Mouse (Mus musculus): Measurements from ENCODE around the gene Ttc39b.

Gene Ttc39b

DNA sequence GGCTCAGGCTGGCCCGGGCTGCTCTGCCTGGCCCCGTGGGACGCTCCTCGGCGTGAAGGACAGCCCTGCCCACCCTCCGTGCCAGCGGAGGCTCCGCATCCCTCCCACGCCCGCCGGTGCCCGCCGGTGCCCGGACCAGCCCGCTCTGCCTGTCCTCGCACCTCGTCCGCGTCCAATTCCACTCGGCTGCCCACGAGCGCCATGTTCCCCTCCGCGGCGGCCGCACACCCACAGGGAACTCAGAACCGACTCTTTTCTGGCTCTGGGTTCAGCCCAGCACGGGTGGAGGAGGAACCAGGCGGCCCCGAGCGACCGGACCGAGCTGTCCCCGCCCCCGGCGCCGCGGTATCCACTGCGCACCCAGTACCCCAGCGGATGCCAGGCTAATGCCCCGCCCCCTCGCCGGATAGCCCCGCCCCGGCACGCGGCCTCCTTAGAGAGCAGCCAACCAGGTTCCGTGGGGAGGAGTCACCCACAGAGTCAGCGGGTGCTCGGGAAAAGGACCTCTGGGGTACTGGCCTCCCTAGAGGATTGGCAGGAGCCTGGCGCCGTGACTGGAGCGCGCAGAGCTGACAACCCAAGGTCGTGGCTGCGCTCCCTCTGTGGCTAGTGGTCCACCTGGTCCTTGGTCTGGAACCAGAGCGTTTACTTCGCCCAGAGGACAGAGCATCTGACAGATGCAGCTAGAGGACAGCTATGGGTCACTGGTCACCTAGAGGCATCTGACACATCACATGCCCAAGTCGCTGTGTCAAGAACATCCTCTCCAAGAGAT lies at the start of gene Ttc39b:
Ttc39b (minus strand) TSS at position 346 of the 775 bp plus-strand sequence.
- DNase-seq: peak; percentile 93

GRCm38 (mm10) chr4:83373381-83373780 lies 49.3 kb upstream of the Ttc39b start:
- no peak for DNase-seq

GRCm38 (mm10) chr4:83357738-83358137 lies 33.7 kb upstream of the Ttc39b start:
- no peak for DNase-seq

DNA sequence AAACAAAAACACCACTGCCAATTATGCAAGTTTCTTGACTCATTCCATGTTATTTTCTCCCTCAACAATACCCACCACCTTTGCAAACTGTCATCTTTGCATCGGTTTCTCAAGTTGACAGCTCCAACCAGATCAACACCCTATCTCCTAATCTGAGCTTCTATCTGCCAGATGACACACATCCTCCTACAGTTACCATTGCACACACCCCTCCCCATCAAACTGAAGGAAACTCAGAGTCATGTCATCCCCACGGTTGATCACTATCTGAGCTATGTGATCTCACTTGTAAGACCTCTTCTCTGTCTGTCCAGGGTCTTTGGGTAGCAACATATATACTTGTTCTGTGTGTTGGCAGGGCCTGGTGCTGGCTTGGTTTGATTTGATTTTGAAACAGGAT lies 30.7 kb upstream of the Ttc39b start:
- no peak for DNase-seq

GRCm38 (mm10) chr4:83353949-83354348 lies 29.9 kb upstream of the Ttc39b start:
- DNase-seq: no peak

- DNase-seq: no peak
Measured at GRCm38 (mm10) chr4:83353276-83353675, 29.2 kb upstream of the Ttc39b start.

- peak; percentile 46 for DNase-seq
Measured at GRCm38 (mm10) chr4:83350719-83351118, 26.7 kb upstream of the Ttc39b start.

DNA sequence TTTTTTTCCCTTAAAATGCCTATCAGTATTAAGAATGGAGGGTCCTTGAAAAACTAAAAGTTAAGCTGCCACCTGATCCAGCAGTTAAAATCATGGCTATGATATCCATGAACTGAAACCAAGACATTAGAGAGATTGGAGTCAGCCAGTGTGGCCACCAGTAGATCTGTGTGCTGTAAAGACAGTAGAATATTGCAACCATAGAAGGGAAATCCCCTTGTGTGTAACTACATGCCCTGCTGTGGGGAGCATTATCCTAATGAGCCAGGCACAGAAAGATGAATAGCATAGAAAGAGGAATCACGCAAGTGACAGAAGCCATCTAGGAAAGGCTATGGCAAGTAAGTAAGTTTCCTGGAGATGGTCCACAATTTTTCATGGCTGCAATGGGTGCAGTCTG lies 24.9 kb upstream of the Ttc39b start:
- DNase-seq: no peak

DNA sequence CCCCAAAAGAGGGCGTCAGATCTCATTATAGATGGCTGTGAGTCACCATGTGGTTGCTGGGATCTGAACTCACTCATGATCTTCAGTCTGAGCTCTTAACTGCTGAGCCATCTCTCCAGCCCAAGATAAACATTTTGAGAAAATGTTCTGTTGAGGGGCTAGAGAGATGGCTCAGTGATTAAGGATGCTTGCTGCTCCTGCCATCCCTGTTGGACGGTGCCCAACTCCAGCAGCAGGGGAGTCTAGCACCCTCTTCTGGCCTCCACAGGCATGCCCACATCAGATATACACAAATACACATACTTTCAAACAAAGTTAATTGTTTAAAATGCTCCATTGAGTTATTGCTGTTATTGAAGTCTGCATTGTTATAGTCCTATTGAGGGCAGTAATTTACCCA lies 19.8 kb upstream of the Ttc39b start:
- DNase-seq: no peak

GRCm38 (mm10) chr4:83343146-83343823 lies 19.2 kb upstream of the Ttc39b start:
- no peak for DNase-seq

DNA sequence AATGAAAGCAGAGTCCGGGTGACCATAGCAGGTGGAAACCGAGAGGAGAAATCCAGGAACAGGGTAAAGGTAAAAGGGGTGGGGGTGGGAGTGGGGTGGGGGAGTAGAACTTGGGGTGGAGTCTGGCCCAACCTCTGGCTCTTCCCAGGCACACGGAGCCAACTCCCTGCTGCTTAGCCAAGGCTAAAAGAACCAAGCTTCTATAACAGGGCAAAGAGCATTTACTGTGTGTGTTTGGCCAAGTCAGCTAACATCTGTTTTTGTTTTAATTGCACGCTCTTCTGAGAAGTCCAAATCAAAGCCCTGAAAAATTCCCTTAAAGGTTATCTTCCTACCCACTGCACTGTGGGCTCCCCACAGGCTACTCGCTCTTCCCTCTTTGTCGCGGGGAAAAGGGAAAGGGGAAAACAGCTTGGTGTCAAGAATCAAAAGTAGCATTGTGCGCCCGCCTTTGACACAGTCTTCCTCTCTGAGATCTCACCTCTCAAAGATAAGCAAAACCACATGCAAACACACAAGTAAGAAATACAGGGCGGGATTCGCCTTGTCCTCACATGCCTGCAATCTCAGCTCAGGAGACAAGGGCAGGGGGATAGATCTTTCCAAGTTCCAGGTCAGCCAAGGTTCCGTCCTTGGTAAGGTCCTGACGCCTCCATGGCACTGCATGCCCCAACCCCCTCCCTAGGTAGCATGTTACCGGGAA lies 18.4 kb upstream of the Ttc39b start:
- DNase-seq: no peak

DNA sequence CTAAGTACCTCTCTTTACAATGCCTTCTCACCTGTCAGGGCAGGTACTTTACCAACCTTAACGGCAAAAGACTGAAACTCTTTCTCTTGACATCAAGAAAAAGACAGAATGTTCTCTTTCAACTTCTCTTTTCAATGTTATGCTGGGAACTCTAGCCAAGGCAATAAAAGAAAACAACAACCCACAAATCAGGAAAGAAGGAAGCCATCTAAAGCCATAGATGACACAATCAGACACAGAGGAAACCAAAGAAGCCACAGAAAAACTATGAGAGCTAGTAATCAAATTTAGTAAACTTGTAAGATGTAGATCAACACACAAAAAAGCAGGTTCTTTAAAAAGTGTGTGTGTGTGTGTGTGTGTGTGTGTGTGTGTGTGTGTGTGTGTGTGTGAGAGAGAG lies 15.3 kb upstream of the Ttc39b start:
- DNase-seq: no peak

DNA sequence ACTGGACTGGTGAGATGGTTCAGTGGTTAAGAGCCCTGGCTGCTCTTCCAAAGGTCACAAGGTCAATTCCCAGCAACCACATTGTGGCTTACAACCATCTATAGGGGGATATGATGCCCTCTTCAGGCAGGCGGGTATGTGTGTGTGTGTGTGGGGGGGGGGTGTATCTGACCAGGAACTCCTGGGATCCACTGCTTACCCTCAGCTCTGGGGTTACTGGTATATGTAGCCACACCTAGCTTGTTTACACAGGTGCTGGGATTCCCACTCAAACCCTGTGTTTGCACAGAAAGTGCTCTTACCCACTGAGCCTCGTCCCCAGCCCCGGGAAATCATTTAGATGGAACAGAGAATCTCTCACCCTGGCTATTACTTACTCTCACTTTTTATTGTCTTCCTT lies 13.7 kb upstream of the Ttc39b start:
- no peak for DNase-seq

DNA sequence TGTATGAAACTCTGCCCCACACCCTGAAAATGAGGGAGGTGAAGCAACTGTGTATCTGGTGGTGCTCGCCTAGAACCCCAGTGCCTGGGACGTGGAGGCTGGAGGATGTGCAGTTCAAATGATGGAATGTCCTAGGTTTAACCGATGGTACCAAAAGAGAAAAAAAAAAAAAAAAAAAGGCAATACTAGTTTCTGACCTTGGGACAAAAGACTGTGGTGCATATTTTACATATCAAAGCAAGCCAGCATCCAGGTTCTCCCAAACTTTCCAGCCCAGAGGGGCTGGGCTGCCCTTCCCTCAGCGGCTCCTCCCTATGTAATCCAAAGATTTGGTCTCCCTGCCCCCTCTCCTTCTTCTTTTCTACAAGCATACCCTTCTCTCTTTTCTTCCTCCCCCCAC lies 6.3 kb upstream of the Ttc39b start:
- DNase-seq: no peak

DNA sequence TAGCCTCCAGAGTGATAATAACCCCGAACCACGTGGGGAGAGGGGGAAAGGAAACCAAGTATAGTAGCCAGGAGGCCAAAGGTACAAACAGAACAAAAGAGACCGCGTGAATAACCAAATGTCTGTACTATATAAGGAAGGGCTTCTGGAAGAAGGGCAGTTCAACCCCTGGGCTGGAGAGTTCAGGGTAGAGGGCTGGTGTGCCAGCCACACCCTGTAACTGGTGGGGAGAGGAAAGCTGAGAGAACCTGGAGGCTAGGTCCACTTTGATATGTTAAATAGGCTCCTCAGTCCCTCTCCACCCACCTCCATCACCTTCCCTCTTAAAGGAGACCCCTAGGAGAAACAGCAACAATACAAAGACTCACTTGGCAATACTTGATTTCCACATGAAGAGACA lies 5.6 kb upstream of the Ttc39b start:
- no peak for DNase-seq

DNA sequence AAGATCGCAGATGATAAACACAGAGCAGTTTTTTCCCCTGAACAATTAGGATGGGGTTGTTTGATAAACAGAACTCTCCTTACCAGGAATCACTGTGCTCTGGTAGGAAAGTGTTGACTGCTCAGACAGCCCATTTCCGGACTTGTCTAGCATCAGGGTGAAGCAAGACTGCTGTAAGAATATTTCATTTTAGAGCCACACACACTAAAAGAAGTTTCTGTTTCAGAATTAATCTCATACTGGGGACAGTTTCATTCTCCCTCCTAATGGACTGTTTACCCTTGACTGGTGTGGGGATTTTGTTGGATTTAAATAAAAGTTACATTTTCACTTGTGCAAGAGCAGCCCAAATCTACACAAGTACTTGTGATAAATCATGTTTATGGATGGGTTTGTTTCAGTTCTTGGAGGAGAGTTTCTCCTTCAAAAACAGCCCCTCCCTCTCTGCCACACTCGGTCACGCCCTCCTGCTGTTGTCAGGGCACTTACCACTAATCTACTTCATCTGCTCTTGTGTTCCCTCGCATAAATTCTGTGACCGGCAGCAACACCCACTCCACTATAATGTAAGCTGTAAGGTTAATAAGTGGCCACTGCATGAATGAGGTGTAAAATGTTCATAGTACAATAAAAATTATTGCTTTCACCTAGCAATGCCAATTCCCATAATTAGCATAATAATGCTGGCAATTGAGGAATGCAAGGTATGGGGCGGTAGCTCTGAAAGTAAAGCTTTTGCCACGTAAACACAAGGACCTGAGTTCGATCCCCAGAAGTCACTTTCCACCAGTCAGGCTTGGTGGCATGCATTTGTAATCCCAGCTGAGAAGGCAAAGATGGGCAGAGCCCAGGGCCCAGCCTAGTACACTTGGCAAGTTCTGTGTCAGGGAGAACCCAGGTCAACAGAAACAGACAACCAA lies 4.2 kb upstream of the Ttc39b start:
- DNase-seq: no peak

GRCm38 (mm10) chr4:83327526-83327925 lies 3.5 kb upstream of the Ttc39b start:
- DNase-seq: no peak

DNA sequence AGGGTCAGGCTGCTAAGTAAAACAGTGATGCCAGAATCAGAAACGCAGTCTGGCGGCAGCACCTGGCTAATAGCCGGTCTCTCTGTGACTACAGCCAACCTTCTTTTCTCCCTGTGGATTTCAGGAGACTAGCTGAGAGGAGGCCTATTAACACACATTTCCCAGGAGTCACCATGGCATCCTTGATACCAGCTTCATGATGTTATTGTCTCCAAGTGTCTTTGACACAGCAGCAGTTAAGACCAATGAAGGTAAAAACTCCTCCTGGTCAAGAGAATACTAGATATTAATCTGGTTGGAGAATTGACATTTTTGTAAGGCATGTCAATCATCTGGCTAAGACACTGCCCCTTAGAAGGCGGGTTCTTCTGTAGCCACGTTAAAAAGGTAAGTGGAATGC lies 1.3 kb upstream of the Ttc39b start:
- DNase-seq: no peak

- peak; percentile 47 for DNase-seq
Measured at GRCm38 (mm10) chr4:83323201-83323903, 703 bp downstream of the Ttc39b start.

GRCm38 (mm10) chr4:83319736-83320135 lies 4.3 kb downstream of the Ttc39b start:
- no peak for DNase-seq

GRCm38 (mm10) chr4:83318758-83319157 lies 5.3 kb downstream of the Ttc39b start:
- no peak for DNase-seq

DNA sequence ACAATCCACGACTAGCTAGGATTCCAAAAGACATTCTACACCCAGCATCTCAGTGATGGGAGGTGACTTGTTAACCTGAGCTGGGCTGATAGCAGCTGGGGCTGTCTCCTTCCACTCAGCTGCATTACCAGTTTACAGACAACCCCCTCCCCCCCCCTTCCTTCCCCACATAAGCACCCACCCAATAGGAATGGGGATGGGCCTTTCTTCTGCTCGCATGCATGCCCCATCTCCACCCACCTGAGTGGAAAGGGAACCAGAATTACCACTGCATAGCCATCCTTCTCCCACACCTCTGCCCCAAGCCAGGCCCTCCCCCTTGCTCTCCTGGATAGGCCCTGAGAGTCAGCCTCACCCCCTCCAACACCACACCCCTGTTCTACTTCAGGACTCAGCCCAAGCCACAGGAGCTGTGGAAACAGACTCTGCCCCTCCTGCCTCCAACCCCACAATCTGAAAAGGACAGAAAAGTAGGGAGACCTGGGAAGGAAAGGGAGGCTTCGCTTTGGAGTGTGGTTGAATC lies 6.2 kb downstream of the Ttc39b start:
- DNase-seq: no peak

Measured in cerebellum, adult 8-10 months (tissue).